Mouse (Mus musculus): ENCODE data around the gene Btbd35f29.
"Not testable (repeated sequence)": the region's sequence is repeated elsewhere in the genome, so short reads cannot be mapped to it uniquely, and the experiment has no call there.

Btbd35f29 gene

GRCm38 (mm10) chrX:31117374-31117773, at the start of gene Btbd35f29:
Gene Btbd35f29, plus strand, starts transcription at chrX:31117674.
- DNase-seq (ENCODE audit: inconsistent age in 2 of 2, low spot score in 1 of 2): not testable (repeated sequence)

- peak in 1 of 2 experiments; percentile 35 for DNase-seq (ENCODE audit: inconsistent age in 2 of 2, low spot score in 1 of 2)
Observed at GRCm38 (mm10) chrX:31141416-31141815, 23.9 kb downstream of the Btbd35f29 start.

- DNase-seq (ENCODE audit: inconsistent age in 2 of 2, low spot score in 1 of 2): peak in 1 of 2 experiments; percentile 33
Observed at GRCm38 (mm10) chrX:31145144-31145543, 27.7 kb downstream of the Btbd35f29 start.

GRCm38 (mm10) chrX:31145835-31146234, 28.4 kb downstream of the Btbd35f29 start:
- DNase-seq (ENCODE audit: inconsistent age in 2 of 2, low spot score in 1 of 2): peak in 1 of 2 experiments; percentile 48

GRCm38 (mm10) chrX:31158534-31159085, 41.1 kb downstream of the Btbd35f29 start:
- not testable (repeated sequence) for DNase-seq (ENCODE audit: inconsistent age in 2 of 2, low spot score in 1 of 2)

GRCm38 (mm10) chrX:31159450-31160322, 42.2 kb downstream of the Btbd35f29 start:
- DNase-seq (ENCODE audit: inconsistent age in 2 of 2, low spot score in 1 of 2): peak in 1 of 2 experiments; percentile 60

GRCm38 (mm10) chrX:31160554-31160953, 43.1 kb downstream of the Btbd35f29 start:
- peak in 1 of 2 experiments; percentile 72 for DNase-seq (ENCODE audit: inconsistent age in 2 of 2, low spot score in 1 of 2)

GRCm38 (mm10) chrX:31162638-31163037, 45.2 kb downstream of the Btbd35f29 start:
- DNase-seq (ENCODE audit: inconsistent age in 2 of 2, low spot score in 1 of 2): peak in 1 of 2 experiments; percentile 57

GRCm38 (mm10) chrX:31165193-31165592, 47.7 kb downstream of the Btbd35f29 start:
- DNase-seq (ENCODE audit: inconsistent age in 2 of 2, low spot score in 1 of 2): peak in 1 of 2 experiments; percentile 48

Data from adrenal gland, adult (tissue).